Mouse (Mus musculus) urinary bladder, postnatal 14 days (tissue): ENCODE results near the gene Lysmd1.

Experiments
- DNase-seq: peaks from one replicate; pipeline ENCODE4 v3.0.0; 2021; ENCODE audit warnings: low spot score

The Lysmd1 gene

GRCm38 (mm10) chr3:95139586-95140288 lies 5.8 kb downstream of the Lysmd1 start:
- no peak for DNase-seq

GRCm38 (mm10) chr3:95140289-95140595 lies 6.4 kb downstream of the Lysmd1 start:
- DNase-seq: no peak

- DNase-seq: no peak
Measured at GRCm38 (mm10) chr3:95140795-95141194, 6.9 kb downstream of the Lysmd1 start.

DNA sequence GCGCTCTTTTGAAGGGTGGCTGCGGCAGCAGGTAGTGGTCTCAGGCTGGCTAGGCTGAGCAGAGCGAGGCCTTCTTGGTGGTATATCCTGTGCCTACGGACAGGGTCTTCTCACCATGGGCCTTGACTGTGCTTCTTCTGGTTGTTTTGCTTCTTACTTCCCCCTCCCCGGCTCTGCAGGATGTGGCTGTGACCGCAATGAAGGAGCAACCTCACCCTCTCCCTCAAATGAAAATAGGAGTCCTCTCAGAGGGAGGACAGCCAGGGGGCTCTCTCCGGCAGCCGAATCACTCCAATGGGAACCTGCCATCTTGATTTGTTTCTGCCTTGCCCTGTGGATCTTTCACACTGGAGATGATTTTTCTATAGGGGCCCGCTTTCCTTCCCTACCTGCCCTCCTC lies 7.6 kb downstream of the Lysmd1 start:
- no peak for DNase-seq

DNA sequence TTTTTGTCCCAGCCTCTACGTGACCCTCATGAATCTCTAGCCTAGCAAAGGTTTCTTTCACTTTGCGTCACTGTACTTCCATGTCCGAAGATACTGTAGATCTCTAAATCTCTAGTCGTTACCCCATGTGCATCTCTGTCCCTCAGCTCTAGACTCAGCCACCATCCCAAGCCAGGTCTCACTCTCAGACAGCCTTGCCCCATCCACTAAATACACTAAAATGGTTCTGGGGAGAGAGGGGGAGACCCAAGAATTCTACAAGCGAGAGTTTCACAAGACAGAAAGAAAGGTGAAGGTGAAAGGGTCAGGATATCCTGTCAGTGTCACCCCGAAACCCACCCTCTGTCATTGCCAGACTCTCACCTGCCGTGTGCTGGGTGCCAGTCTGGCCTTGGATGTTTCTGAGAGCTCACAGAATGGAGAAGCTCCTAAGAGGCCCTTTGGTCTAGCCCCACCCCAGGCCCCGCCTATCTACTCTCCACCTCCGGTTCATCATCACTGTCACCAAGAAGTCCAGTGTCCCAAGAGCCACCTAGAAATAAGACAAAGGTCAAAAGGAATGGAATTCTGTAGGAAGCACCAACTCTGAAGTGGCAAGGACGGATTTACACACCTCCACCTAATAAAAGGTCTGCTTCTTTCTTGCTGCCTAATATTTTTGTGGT lies 8.2 kb downstream of the Lysmd1 start, which contains the start of gene Tnfaip8l2:
Gene Tnfaip8l2 (minus strand): TSS at position 409 of the 665 bp plus-strand sequence.
- no peak for DNase-seq

DNA sequence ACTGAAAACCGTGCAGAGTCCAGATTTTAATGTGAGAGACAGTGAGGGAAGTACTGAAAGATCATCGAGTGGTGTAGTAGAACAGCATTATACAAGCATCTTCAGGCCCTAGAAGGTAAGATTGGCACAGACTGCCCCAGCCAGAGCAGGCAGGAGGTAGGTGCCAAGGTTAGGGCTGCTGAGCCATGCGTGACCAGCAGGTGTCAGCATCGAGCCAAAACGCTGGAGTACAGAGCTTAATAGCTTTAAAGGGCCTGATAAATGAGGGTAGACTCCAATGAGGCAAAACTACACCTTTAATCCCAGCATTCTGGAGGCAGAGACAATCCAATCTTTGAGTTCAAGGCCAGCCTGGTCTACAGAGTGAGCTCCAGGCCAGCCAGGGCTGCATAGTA lies 8.7 kb downstream of the Lysmd1 start:
- peak; percentile 86 for DNase-seq

DNA sequence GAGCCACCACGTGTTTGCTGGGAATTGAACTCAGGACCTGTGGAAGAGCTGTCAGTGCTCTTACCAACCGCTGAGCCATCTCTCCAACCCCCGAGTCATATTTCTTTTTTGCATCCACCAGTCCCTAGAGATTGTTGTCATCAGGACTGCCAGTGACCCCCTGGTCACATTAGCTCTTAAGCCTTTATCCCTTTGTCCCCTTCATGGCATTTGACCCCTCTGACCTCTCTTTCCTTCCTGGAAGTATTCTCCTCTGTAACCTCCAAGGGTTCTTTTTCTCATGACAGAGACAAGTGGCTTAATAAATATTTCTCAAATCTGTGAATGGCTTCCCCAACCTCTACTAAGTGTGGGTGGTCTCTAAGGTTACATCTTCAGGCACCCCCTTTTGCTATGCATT lies 14.0 kb downstream of the Lysmd1 start:
- no peak for DNase-seq

GRCm38 (mm10) chr3:95153874-95154273 lies 20.0 kb downstream of the Lysmd1 start:
- DNase-seq: no peak

- no peak for DNase-seq
Measured at GRCm38 (mm10) chr3:95159511-95159986, 25.7 kb downstream of the Lysmd1 start.

- peak; percentile 88 for DNase-seq
Measured at GRCm38 (mm10) chr3:95159987-95160963, 26.4 kb downstream of the Lysmd1 start, which contains the start of gene Sema6c. TSS of gene Sema6c (plus strand) at chr3:95160457.

GRCm38 (mm10) chr3:95161041-95161551 lies 27.2 kb downstream of the Lysmd1 start:
- DNase-seq: no peak

DNA sequence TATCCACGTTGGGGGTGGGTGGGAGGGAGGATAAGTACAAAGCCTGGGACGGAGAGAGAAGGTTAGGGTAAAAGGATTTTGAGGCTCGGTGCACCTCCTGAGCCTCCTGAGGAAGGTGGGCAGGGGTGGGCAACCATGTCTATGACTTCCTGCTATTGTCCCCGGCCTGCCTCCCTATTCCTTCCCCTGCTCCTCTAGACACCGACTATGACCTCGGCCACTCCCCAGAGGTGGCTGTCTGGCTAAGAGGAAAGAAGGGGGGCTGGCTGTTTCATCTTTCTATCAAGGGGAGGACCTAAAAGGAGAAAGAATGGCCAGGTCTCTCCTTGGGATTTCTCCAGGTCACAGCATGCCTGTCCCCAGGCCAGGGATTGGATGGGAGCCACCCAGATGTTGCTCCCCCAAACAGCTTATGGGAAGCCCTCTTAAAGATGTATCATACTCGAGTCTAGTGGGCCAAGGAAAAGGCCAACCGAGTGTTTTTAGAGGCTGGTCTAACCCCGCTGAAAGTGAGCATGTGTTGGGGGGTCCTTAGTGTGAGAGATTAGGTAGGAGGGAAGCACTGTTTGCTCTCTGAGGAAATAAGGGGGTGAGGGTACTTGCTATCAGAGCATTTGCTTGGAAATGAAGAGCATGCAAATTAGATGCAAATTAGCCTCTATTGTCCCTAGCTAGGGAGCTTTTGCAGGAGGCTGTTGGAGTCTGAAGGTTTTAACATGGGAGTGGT lies 27.9 kb downstream of the Lysmd1 start:
- no peak for DNase-seq

DNA sequence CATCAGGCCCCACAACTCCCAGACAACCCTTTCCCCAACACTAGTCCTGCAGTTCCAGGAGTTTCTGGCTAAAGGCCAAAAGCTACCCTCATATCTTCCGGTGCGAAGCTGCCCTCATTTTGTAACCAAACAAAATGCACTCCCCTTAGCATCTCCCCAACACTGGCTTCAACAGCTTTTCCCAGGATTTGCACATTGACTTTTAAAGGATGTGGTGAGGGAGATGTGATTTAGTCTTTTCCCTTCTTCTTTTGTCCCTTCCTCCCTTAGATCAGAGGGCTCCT lies 28.4 kb downstream of the Lysmd1 start:
- no peak for DNase-seq

GRCm38 (mm10) chr3:95163419-95164255 lies 29.7 kb downstream of the Lysmd1 start:
- DNase-seq: no peak

DNA sequence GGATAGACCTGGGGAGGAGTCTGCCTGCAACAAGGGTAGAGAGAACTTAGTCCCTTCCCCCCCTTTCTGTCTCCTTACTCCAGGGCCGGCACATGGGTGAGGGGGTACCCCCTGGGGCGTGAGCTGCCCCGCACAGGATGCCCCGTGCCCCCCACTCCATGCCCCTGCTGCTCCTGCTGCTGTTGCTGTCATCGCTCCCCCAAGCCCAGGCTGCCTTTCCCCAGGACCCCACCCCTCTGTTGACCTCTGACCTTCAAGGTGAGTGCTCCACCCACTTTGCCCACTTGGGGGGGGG lies 30.3 kb downstream of the Lysmd1 start:
- DNase-seq: no peak

DNA sequence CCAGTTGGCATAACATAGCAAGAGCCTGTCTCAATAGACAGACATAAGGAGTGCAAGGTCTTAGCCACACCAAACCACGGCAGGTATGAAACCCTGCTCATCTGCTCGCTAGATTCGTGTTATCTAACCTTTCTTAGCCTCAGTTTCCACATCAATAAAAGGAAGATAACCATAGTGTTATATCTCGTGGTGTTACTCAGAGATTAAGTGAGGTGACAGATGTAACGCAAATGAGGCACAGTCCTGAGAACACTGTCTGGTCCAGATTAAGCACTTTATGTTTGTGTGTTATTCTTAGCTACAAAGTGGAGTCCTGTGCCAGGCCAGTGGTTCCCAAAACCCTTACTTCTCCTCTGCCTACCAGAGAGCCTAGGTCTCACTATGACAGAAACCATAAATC lies 31.0 kb downstream of the Lysmd1 start:
- DNase-seq: no peak

DNA sequence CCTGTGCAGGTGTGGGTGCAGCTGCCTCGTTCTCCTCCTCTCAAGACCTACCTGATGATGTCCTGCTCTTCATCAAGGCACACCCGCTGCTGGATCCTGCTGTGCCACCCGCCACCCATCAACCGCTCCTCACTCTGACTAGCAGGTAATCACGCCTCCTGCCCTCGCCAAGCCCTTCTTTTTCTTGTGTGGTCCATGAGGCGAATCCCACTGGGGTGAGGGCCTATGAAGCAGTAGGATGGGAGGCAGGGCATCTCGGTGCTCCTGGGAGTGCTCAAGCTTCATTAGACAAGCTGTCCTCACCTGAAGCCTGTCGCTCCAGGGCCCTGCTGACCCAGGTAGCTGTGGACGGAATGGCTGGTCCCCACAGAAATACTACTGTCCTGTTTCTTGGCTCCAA lies 36.1 kb downstream of the Lysmd1 start:
- no peak for DNase-seq

GRCm38 (mm10) chr3:95171105-95171504 lies 37.2 kb downstream of the Lysmd1 start:
- peak; percentile 23 for DNase-seq

- DNase-seq: no peak
Measured at GRCm38 (mm10) chr3:95172526-95173255, 38.8 kb downstream of the Lysmd1 start.

- peak; percentile 29 for DNase-seq
Measured at GRCm38 (mm10) chr3:95173256-95173949, 39.5 kb downstream of the Lysmd1 start.
